Mouse (Mus musculus): ENCODE measurements around the gene Sh3bgrl3.
A peak's percentile ranks its signal among the peaks of the same experiment; 100 is the strongest.
"Not testable (repeated sequence)": the region's sequence is repeated elsewhere in the genome, so short reads cannot be mapped to it uniquely, and the experiment has no call there.

Gene Sh3bgrl3

DNA sequence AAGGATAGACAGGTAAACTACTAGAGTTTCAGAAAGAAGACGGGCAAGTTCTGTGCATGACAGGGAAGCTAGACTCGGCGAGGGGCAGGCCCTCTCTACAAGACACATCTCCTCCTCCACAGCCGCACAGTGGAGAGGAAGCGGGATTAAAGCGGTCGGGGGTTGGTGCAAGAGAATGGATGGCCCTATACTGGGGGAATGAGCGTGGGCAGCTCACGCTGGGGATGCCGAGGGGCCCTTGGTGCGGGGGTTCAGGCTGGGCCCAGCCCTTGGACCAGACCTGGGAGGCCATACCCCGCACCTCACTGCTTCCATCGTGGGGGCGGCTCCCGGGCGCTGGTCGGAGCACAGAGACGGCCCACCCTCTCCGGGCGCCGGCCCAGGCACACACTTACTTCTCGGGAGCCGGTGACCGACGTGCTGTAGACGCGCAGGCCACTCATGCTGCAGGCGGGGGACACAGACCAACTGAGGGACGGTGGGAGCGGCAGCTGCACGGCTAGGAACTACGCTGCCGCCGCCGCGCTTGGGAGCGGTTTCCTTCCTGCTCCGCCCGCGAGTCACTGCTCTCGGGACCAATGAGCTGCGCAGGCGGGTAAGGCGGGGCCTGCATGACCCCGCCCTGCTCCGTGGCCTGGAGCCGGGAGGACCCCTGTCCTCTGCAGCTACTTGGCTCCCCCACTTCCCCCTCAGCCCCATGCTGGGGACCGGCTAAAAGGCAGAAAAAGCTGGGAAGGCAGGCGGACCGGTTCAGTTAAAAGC is at the start of gene Sh3bgrl3:
TSS of gene Sh3bgrl3 (minus strand) at position 569 of the 762 bp plus-strand sequence.
- peak; percentile 85 to 89 for DNase-seq (ENCODE audit: low spot score in 2 of 2)

DNA sequence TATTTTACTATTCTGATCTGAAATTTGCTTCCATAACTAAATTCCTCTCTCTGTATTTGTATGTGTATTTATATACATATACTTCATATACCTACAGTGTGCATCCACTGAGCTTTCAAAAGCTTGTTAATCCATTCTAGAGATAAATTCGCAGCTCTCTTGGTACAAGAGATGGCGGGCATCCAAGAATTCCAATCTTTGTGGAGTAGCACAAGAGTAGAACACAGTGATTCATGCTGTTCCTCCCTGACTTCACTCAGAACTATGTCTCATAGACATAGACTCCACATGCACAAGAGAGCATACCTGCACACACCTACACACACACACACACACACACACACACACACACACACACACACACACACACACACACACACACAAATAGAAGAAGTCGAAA is 43.8 kb upstream of the Sh3bgrl3 start:
- DNase-seq (ENCODE audit: low spot score in 2 of 2): peak; percentile 34 to 51

DNA sequence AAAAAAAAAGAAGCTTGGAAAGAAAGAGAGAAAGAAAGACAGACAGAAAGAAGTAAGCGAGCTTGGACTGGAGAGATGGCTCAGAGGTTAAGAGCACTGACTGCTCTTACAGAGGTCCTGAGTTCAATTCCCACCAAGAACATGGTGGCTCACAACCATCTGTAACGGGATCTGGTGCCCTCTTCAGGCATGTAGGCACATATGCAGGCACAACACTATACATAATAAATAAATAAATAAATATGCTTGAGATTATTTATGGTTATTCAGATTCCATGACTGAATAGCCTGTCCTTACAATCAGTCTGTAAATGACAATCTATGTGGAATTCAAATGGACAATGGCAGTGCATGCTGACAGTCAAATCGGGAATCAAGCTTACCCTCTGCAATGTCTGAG is 38.3 kb upstream of the Sh3bgrl3 start:
- no peak for DNase-seq (ENCODE audit: low spot score in 2 of 2)

DNA sequence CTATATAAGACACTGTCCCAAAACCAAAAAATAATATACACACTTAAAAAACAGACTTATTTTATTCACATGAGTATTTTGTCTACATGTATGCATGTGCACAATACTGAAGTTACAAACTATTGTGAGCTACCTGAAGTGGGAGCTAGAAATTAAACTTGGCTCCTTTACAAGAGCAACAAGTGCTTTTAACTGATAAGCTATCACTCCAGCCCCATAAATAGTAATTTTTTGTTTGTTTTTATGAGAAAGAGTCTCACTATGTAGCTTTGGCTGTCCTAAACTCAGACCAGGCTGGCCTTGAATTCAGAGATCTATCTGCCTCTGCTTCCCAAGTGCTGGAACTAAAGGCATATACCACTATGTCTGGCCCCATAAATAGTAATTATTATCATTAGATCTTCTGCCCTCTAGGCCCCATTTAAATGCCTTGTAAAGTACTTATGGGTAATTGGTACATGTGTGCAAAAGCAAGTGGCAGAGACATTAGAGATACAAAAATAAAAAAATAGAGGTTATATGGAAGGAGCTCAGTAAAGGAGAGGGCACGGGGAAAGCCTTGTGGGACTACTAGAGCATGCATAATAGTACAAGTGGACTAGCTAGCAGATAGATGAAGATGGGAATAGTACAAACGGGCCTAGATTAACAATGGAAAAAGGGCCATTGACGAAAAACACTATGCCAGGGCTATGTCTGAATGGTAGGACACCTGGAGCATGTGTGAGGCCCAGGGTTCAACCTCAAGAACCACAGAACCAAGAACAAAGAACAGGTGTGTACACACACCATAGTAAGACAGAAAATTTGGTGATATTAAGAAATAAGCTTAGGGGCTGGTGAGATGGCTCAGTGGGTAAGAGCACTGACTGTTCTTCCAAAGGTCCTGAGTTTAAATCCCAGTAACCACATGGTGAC is 37.2 kb upstream of the Sh3bgrl3 start:
- no peak for DNase-seq (ENCODE audit: low spot score in 2 of 2)

DNA sequence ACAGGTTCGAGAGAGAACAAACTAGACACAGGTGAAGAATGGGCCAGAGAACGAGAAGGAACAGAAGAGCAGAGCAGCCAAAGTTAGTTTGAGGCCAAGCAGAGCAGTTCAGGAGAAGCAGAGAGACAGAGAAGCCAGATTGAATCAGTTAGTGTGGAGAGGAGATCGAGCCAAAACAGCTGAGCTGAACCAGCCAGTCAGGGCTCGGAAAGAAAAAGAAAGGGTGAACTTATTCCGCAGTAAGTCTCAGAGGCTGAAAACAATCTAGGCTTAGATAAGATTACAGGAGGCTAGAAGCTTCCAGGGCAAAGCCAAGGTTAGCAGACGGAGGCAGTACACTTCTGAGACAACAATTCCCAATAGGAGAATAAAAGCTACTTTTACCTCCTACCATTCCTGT is 36.4 kb upstream of the Sh3bgrl3 start:
- no peak for DNase-seq (ENCODE audit: low spot score in 2 of 2)

DNA sequence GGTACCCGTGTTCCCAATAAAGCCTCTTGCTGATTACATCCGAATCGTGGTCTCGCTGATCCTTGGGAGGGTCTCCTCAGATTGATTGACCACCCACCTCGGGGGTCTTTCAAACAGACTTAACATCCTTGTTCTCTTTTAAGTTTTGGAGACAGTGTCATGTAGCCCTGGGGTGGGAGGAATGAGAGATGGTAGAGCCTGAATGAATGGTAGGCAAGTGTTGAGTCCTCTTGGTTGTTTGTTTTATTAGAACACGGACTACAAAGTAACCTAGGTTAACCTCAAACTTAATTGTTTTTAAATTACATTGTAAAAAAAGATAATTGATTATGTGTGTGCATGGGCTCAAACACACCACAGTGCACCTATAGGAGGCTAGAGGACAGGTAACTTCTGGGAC is 36.0 kb upstream of the Sh3bgrl3 start:
- DNase-seq (ENCODE audit: low spot score in 2 of 2): no peak

DNA sequence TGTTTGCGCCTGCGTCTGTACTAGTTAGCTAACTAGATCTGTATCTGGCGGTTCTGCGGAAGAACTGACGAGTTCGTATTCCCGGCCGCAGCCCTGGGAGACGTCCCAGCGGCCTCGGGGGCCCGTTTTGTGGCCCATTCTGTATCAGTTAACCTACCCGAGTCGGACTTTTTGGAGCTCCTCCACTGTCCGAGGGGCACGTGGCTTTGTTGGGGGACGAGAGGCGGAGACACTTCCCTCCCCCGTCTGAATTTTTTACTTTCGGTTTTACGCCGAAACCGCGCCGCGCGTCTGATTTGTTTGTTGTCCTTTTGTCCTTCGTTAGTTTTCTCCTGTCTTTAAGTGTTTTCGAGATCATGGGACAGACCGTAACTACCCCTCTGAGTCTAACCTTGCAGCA is 31.5 kb upstream of the Sh3bgrl3 start:
- peak; percentile 24 to 31 for DNase-seq (ENCODE audit: low spot score in 2 of 2)

DNA sequence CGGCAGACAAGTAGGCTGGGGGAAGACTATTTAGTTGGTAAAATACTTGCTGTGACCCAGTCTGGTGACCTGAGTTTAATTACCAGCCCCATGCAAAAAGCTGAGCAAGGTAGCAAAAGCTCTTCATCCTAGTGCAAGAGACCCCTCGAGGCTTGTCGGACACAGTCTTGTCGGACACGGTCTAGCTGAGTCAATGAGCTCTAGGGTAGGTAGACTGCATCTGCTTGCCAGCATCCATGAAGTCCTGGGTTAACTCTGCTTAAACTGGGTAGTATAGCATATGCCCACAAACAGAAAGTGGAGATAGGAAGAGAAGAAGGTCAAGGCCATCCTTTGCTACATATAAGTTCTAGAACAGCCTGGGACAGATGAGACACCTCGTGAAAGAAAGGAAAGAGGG is 30.2 kb upstream of the Sh3bgrl3 start:
- DNase-seq (ENCODE audit: low spot score in 2 of 2): no peak

DNA sequence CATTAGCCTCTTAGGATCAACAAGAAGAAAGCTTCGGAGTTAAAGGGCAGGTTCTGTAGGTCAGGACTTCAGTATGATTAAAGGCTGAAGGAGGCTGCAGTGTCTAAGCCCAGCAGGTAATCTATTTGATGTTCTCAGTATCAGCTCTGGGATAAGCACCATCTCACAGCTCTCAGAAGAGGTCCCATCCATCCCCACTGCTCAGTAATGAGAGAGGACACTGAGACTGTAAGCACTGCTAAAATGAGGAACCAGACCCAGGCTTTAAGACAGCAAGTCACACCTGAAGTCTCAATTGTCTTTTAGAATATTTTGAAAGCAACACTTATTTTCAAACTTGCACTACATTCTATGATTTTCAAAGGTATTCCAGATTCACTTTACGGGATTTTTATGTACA is 29.0 kb upstream of the Sh3bgrl3 start:
- DNase-seq (ENCODE audit: low spot score in 2 of 2): no peak

DNA sequence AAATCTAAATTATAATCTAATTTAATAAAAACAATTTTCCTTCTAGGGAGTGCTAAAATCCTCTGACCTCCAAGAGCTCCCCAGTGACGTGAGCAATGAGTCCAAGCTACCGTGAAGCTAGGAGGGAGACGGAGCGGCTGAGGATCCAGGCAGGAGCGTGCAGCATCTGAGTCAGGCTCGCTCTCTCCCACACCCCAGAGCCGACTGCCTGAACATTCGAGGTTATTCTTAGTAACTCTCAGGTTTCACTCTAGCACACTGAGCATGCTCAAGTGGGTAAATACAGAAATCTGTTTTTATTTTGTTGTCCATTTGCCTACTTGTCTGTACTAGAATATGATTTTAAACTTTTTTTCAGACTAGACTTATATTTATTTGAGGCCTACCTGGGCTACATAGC is 28.2 kb upstream of the Sh3bgrl3 start:
- peak; percentile 60 to 68 for DNase-seq (ENCODE audit: low spot score in 2 of 2)

DNA sequence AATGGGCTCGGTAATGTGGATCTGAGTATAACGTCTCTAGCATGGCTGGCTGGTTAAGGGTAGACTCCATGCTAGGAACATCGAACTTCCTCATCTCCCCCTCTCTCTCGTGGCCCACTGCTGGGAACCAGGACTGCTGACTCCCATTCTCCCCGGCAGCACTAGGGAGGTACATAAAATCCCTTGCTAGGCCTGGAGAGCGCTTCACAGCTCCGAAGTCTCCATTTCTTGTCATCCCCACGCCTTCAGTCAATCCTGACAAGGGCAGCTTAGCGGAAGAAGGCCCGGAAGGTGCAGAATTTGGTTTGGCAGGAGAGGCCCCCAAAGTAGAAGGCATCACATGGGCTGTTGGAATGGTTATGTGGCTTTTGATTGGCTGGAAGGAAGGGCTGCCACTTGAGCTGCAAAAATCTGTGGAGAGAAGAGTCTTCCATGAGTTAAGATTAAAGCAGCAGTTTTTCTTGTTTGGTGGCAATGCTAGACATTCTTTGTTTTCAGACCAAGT is 27.4 kb upstream of the Sh3bgrl3 start:
- DNase-seq (ENCODE audit: low spot score in 2 of 2): no peak

DNA sequence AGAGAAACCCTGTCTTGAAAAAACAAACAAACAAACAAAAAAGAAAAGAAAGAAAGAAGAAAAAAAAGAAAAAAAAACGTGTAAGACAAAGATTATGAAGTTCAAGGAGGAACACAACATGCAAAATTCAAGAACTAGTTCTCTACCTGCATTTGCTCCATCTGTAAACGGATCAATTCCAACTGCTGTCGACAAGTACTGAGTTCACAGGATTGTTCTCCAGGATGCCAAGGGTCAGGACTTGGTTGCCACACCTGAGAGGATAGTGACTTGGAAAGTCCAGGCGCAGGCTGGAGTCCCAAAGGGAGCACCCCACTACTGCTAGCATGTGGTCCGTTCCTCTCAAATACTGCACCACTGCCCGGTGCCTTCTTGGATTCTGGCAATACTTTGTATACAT is 26.9 kb upstream of the Sh3bgrl3 start:
- no peak for DNase-seq (ENCODE audit: low spot score in 2 of 2)

DNA sequence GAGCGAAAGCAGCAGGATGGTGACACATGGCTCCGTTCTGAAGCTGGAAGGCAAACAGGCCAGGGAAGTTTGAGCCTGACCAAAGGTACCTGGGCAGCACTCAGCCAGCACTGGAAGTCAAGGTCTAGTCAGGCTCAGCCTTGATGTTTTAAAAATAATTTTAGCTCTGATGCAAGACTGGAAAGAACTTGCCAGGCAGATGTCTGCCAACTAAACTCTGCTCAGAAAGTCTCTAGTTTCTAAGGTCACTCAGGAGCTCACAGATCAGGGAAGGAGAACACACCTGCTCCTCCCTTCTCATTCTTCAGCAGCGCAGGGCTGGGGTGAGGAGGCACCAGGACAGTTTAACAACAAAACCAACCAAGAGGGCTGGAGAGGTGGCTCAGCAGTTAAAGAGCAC is 25.8 kb upstream of the Sh3bgrl3 start:
- DNase-seq (ENCODE audit: low spot score in 2 of 2): no peak

DNA sequence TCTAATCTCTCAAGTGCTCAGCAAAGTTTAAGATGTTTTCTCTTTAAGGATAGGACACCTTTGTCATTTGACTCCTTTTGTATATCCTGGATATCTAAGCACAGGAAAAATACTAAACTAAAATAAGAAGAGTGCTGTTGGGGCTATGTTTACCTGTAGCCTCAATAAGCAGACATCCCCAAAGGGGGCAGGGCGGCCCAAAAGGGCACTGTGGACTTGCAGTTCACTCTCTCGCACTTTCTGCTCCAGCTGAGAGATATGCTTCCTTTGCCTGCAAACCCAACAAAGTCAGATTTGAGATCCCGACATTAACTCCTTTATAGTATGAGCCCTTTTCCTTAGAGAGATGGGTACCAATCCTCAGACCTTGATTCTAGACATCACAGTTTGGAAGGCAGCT is 25.1 kb upstream of the Sh3bgrl3 start:
- no peak for DNase-seq (ENCODE audit: low spot score in 2 of 2)

DNA sequence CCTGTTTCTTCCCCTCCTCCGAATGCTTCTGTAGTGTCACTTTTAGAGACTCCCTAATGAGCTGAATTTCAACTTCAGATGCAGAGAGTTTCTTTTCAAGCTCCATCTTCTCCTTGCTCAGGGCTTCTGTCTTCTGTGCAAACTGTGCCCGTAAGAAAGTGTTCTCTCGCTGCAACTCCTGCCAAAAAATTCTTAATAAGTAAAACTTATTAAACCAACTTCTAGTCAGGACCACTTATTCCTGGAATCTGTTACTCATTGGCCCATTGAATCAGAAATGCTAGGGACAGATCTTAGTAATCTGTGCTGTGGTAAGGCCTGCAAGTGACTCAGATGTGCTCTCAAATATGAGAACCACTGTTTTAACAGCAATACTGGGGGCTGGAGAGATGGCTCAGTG is 23.5 kb upstream of the Sh3bgrl3 start:
- DNase-seq (ENCODE audit: low spot score in 2 of 2): no peak

DNA sequence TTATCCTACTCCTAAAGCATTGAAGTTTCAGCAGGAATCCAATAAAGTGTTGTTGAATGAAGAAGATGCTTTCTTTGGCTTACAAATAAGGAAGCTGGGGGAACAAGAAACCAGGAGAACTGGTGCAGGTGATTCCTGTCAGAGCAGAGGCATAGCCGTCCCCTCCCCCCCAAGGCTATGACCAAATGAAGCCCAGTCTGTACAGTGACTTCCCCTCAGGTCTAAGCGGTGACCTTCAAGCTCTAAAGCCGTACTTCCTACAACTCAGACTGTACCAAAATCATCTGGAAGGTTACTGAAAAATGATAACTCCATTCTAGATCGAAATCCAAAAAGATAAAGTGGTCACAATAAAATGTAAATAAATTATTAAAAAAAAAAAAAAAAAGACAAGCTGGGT is 20.8 kb upstream of the Sh3bgrl3 start:
- no peak for DNase-seq (ENCODE audit: low spot score in 2 of 2)

DNA sequence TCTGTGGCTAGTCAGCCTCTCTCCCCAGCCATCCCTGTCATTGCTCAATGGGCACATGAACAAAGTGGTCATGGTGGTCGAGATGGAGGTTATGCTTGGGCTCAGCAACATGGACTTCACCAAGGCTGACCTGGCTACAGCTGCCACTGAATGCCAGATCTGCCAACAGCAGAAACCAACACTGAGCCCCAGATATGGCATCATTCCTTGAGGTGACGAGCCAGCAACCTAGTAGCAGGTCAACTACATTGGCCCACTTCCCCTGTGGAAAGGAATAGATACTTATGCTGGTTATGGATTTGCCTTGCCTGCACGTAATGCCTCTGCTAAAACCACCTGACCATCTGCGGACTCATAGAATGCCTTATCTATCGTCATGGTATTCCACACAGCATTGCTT is 15.7 kb upstream of the Sh3bgrl3 start:
- DNase-seq (ENCODE audit: low spot score in 2 of 2): not testable (repeated sequence)

DNA sequence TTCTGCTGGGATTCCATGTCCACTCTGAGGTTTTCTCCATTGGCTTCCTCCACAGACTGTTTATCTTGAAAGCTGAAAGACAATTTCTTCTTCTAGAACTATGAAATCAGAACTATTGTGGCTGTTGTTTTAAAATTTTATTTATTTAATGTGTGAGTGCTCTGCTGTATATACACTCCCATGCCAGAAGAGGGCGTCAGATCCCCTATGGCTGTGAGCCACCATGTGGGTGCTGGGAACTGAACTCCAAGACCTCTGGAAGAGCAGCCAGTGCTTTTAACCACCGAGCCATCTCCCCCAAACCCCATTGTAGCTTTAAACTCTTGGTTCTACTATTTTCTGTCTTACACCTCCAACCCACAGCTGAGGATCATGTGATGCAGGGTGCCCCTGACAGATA is 10.3 kb upstream of the Sh3bgrl3 start:
- no peak for DNase-seq (ENCODE audit: low spot score in 2 of 2)

DNA sequence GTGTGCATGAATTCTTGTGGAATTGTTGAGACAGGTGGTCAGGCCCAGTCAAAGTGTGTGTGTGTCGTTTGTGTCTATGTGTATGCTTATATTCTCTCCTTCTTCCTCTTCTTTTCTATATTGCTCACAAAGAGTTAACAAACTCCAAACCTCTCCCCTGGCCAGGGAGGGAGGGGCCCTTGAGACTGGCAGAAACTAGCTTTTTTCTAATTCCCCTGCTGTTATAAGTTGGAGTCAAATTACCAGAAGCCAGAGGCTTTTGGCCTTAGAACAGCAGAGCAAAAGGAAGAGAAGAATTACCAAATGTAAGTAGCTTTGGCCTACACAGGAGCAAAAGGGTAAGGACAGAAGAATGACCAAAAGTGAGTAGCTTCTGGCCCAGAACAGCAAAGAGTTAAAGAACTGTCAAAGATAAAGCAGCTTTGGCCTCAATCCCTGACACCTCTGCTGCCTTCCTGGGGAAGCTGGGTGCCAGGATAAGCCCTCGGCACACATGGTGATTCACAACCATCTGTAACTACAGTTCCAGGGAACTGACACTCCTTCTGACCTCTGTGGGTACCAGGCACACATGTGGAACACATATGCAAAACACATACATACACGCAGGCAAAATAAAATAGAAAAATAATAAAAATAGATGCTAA is 7.8 kb upstream of the Sh3bgrl3 start:
- DNase-seq (ENCODE audit: low spot score in 2 of 2): no peak

DNA sequence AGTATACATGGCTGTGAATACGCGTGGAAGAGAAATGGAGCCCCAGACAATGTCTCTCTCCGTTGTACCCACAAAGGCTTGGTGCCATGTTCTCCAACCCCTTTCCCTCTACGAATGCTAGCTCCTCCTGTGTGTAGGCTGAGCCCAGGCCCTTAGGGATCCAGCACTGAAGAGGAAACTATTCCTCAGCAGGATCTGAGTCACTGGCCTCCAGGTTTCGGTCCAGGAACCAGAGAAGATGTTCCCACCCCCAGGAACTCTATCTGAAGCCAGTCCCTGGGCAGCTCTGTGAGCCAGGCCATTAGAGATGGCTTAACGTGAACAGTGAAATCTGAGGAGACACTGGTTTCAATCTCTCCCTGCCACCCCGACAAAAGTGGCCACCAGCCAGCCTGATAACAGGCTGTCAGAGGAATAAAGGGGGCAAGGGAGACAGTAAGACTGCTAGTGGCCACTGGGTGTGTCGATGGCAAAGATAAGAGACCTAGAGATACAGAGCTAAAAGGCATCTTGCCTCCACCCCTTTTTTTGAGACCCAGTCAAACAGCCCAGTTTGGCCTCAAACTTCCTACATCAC is 4.0 kb upstream of the Sh3bgrl3 start:
- DNase-seq (ENCODE audit: low spot score in 2 of 2): no peak

DNA sequence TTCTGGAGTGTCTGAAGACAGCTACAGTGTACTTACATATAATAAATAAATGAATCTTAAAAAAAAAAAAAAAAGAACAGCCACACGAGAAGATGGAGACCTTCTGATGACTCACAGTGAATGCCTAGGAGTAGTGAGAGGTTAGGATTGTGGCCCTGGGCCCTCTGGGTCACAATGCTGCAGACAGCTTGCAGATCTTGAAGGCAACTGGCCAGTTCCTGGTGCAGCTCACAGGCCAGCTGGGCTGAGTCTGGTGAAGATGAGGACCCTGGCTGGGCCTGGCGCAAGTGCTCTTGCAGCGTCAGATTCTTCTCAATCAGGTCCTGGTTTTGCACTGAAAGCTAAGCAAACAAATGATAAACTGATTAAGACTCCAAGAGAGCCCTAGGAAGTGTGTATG is 3.5 kb upstream of the Sh3bgrl3 start:
- DNase-seq (ENCODE audit: low spot score in 2 of 2): no peak

DNA sequence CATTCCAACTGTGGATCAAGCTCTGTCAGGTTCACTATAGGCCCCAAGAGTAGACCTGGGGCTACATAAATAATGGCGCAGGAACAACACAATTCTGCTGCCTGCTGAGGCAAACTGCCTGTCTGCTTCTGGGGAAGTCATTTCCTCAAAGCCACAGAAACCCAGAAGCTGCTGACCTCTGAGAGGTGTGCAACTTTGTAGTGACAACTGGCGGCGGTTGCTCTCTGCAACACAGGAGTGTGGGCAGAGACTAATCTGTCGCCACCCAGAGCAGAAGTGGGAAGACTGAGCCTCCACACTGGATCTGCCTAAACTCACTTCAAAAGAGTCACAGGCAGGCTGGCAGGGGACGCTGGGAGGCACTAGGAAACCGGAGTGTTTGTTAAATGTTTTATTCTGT is 893 bp upstream of the Sh3bgrl3 start:
- DNase-seq (ENCODE audit: low spot score in 2 of 2): peak; percentile 39 to 54

All from right cerebral cortex, adult 2 months (tissue).